Mouse (Mus musculus) testis, postnatal 10 days (tissue): Measurements from ENCODE around the gene Pfkfb3.

ENCODE experiments used
- DNase-seq: peaks from one replicate; pipeline ENCODE4 v3.0.0; 2021; ENCODE audit warnings: low spot score

Pfkfb3 gene

DNA sequence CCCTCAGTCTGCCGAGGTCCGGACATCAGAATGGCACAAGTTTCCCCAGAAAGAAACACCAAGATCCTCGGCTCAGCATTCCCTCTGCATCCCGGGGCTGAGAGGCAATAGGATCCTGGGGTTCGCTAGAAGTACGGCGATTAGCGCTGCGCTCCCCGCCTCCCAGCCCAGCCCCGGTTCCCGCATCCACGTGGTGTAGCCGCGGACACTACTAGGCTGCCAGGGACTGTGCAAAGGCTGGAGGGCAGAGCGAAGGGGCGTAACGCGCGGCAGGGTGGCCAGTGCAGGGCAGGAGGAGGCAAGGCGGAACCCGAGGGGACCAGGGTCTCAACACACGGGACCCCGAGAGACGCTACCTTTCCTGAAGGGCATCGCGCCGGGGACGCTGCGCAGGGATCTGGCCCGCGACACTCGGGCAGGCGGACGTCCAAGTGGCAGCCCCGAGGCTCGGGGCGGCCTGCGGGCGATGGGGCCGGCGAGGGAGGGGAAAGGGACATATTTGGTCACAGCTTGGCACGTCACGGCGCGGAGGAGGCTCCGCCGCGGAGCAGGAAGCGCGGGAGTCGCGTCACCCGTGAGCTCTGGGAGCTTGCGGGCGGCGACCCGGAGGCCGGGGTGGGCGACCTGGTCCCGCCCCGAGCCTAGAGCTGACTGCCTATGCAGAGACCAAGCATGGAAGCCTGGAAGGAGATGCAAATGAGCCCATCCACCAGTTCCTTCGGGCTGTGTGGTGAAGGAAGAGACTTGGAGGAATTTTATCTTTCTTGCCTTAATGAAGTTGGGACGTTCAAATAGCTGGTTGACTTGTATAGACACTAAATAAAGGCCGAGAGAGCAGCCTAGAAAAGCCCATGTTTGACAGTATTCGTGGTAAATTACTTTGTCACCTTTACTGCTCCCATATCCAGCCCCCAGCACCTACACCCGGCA, at the start of gene Pfkfb3:
Pfkfb3 (minus strand) TSS at position 607 of the 930 bp plus-strand sequence.
- peak; percentile 84 for DNase-seq

DNA sequence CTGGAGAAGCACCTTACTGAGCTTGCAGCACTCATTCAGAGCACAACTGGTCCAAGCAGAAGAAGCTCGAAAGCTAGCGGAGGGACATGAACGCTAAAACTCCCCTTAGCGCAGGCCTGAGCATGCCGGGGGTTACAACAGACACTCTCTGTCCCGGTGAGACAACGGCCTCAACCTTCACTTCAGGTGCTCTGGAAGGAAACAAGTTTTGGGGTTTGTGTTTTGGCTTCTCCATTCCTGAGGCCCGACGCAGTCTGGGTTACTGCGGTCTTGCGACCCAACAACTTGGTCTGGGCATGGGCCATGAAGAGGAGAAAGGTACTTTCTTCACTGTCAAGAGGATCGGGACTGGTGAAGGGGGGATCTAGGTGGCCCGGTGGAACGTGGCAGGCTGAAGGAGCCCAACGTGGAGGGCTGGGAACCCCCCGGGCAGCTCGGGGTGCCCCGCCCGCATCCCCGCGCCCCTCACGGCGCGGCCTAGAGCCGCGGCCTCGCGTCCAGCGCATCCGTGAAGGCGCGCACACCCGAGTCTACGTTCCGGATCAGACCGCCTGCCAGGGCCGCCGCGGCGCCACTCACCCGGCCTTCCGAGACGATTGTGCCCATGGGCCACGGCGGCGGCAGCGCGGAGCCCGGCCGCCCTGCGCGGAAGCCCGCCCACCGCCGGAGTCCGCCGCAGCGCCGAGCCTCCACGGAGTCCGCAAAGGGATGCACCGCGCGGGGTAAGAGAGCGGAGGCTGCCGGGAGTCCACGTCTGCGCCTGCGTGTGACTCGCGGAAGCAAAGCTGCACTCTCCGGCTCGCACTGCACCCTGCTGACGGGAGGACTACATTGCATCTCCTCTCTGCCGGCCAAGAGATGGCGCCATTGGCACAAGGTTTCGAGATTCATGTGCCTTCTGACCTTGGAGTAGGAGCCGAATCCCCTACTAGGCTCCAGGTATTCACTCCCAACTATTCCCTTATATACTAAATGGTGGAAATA, 48.9 kb upstream of the Pfkfb3 start:
- peak; percentile 97 for DNase-seq

DNA sequence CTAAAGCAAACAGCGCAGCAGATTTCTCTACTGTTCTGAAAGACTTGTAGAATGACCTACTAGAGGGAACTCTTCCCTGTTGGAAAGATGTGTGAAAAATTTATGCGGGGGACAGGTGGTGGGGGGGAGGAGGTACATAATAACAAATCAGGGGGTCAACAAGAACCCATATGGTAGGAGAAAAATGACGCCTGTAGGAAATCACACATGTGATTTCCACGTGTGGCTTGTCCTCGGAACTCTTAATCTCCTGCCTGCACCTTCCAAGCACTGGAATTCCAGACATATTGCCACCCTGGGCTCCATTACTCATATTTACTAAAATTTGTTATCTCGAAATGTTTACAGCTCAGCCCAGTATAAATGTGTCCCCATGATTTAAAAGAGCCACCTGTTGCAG, 47.9 kb upstream of the Pfkfb3 start:
- no peak for DNase-seq

DNA sequence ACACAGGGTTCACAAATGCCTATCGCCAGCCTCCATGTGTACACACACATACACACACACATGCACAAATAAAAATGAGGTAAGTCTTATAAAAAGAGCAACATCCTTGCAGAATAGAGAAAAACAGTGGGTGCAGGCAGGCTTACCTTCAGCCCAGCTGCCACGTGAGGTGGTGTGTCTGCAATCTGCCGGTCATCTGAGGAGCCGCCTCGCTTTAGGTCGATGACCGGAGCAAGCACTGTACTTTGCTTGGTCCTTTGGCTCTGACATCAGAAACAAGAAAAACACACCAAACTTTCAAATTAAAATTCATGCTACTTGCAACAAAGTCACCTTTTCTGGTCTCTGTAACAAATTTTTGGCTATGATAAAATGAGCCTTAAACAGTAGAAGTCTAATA, 44.0 kb upstream of the Pfkfb3 start:
- no peak for DNase-seq

DNA sequence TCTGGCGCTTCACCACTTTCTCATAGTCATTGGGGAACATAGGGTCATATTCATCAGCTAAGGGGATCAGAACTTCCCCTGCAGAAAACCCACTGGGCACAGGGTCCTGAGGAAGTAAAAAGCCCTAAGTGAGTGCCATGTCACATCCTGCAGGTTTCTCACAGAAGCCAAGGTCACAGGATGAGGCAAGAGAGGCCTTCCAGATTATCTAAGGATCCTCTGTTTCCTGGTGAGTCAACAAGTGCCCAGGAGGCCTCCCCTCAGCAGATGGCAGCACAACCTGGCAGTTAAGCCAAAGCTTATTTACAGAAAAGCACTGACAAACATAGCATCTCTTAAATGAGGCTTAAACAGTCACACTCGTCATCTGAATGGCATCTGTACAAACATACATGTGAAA, 42.8 kb upstream of the Pfkfb3 start:
- no peak for DNase-seq

DNA sequence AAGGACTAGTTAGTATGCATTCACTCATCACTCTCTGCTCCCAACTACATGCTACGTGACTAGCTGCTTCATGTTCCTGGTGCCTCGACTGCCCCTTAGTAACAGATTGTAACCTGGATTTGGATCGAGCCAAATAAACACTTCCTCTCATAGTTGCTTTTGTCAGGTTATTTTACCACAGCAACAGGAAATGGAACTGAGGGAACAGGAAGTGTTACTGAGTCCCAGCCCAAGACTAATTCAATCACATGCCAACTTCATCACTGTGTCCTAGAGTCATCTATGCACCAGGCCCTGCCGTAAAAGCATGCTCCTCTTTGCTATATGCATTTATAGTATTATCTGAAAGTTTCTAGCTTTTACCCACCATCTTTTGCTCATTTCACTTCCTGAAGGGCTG, 34.1 kb upstream of the Pfkfb3 start:
- no peak for DNase-seq

DNA sequence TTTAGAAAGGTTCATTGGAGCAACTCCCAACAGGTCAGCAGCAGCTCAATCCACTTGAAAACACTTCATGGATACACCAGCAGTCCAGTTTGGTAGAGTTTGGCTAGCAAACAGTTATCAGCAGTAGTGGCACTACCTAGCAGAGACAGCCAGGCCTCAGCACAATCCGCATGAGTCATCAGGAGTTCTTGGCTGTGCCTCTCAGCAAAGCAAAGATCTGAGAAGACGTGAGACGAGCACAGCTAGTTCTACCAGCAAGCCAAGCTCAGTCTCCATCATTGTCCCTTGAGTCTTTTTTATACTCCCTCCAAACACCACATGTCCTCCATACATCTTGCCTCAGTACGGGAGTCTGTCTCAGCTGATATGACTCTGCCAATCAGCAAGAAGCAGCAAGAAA, 25.5 kb upstream of the Pfkfb3 start:
- DNase-seq: no peak

DNA sequence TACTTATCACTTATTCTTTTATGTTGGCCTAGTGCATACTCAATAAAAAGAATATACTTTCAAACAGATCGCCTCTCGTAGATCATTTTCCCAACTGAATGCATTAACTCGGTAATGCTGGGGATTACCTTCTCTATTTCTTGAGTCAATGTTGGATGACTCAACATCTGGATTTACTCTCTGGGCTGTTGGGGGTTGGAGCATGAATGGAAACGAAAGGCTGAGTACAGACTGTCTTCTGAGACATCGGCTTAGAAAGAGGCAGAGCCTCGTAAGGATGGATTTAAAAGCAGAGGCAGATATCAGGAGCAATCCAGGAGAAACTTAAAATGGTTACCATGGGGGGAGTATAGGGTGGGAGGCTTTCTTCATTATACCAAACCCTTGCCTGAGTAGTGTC, 24.3 kb upstream of the Pfkfb3 start:
- DNase-seq: no peak

DNA sequence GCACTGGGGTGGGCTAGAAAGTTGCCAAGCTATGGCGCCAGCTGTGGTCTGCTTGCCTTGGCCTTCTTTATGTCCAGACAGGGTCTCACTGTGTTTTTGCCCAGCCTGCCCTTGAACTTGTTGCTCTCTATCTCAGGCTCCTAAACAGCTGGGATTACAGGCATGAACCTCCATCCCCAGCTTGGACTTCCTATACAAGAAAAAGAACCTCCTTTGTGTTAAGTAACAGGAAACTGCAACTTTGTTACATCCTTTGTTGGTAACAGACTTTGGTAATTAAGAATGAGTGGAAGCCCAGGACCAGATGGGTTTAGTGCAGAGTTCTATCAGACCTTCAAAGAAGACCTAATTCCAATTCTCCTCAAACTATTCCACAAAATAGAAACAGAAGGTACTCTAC, 19.8 kb upstream of the Pfkfb3 start:
- DNase-seq: no peak

DNA sequence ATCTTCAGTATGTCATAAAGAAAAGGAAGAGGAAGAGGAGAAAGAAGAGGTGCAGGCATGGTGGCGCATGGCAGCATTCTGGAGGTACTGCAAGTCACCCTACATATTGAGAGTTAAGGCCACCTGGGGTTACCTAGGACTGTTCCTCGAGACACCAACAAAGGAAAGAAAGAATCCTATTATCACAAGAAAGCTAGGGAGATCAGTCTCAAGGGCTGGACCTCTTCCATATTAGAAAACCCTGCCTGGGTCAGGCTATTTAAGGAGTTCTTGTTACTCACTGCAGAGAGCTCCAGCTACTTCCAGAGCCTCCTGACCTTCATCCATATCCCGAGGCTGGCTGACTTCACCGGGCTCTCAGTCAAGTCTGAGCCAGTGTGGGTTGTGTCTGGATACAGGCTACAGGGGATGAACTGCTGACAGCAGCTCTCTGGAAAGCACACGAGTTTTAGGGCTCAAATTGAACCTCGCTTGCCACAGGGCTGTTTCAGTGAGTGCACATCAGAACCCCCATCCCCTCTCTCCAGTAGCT, 17.2 kb upstream of the Pfkfb3 start:
- DNase-seq: no peak

DNA sequence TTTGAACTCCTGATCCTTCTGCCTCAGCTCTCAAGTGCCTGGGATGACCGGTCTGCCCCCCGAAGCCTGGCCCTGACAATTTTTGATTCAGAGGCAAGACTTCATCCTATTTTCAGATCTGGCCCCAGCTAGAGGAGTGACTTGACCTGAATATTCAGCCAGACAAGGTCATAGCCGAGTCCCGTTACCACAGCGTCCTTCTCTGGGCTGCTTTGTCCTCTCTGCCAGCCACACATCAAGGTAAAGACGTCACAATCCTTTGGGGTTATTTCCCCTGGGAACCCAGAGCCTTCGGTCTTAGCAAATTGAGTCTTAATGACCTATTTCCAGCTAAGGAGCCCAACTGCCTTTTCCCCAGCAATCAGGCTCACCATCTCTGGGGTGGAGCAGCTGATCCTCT, 14.6 kb upstream of the Pfkfb3 start:
- no peak for DNase-seq

DNA sequence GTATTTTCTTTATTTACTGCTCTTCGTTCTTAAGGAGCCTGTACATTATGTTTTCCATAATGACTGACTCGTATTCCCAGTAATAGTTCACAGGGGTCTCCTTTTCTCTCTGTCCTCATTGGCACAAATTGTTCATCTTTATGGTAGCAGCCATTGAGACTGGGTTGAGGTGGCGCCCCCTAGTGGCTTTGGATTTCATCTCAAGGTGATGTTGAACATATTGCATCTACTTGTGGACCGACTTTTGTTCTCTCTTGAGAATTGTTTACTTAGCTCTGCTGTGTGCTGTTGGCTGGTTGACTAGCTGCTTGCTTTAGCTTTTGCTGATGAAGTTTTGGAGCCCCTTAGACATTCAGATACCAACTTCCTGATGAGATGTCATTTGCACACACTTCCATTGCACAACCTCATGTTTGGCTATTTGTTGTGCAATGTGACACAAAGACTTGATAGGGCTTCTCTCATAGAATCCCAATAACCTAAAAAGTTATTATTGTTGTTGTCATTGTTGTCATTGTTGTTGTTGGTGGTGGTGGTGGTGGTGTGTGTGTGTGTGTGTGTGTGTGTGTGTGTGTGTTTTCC, 14.0 kb upstream of the Pfkfb3 start:
- DNase-seq: peak; percentile 80

DNA sequence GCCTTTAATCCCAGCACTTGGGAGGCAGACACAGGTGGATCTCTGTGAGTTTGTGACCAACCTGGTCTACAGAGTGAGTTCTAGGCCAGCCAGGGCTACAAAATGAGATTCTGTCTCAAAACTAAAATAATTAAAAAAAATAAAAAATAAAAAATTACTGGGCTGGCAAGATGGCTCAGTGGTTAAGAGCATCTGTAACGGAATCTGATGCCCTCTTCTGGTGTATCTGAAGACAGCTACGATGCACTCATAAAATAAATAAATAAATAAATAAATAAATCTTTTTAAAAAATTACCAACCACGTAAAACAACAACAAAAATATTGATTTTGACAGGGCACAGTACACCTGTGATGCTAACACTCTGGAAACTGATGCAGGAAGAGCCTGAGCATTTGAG, 13.0 kb upstream of the Pfkfb3 start:
- no peak for DNase-seq

DNA sequence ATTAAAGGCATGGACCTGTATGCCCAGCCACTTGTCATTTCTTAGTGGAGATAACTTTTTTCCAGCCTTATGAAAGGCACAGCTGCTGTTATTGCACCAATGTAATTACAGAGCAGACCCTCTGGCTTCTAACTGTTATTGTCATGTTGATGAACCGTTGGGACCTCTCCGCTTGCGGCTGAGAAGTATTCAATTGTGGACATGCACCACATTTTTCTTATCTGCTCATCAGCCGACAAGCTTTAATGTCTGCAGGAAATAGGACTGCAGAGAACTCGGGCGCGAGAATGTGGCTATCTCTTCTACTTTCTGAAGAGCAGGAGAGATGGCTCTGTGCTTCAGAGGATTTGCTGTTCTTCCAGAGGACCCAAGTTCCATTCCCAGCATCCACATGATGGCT, 12.4 kb upstream of the Pfkfb3 start:
- no peak for DNase-seq

DNA sequence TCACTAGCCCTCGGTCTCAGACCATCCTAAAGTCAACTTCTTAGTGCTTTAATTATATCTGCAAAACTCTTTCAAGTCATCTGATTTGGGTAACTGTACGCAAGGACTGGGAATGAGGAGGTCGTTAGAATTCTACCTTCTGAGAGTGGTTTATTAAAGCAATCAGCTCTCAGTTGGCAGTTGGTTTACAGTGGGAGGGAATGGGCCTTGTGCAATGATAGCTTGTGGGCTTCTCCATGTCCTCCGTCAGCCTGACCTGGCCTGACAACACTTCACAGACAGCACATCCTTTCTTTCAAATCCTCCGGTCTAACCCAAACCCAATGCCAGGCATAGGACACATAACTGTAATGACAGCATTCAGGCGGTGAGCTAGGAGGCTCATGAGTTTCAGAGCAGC, 10.9 kb upstream of the Pfkfb3 start:
- no peak for DNase-seq

DNA sequence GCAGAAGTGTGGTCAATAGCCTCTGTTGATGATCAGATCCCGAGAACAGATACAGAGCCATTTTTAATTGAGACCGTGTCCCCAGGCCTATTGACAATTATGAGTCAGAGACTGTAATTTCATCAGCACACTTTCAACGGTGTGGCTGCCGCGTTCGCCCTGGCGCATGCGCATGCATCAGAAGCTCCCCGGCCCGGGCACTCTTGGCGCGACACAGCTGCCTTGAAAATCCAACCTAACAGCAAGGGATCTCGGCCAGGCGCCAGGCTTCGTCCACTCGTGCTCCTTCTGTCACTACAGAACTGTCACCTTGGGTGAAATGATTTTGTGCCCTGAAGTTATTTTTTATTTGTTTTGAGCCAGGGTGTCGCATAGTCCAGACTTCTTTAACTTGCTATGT, 9.4 kb upstream of the Pfkfb3 start:
- peak; percentile 71 for DNase-seq

DNA sequence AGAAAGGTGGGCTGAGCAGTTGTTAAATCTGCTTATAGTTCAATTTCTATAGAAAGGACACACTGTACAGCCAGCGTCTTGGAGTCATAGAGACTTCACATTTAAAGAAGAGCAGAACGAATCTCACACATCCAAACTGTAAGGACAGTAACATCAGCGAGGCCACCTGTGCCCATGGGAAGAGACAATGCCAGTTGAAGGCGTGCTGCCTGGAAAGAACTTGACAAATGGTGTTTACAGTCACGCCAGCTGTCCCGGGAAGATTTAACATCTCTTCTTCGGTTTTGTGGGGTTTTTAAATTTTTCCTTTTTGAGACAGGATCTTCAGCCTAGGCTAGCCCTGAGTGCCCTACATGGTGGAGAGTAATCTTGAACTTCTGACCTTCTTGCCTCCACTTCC, 4.8 kb upstream of the Pfkfb3 start:
- no peak for DNase-seq

DNA sequence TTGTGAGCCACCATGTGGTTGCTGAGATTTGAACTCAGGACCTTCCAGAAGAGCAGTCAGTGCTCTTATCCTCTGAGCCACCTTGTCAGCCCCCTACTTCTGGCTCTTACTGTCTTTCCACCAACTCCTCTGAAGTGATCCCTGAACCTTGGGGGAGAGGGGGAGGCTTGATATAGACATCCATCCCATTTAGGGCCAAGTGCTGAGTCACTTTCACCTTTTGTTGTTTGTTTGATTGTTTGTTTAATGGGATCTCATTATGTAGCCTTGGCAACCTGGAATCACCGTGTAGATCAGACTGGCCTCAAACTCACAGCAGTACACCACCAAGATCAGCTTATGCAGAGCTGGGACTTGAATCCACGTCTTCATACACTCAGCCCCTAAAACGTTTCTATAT, 3.4 kb upstream of the Pfkfb3 start:
- DNase-seq: no peak

DNA sequence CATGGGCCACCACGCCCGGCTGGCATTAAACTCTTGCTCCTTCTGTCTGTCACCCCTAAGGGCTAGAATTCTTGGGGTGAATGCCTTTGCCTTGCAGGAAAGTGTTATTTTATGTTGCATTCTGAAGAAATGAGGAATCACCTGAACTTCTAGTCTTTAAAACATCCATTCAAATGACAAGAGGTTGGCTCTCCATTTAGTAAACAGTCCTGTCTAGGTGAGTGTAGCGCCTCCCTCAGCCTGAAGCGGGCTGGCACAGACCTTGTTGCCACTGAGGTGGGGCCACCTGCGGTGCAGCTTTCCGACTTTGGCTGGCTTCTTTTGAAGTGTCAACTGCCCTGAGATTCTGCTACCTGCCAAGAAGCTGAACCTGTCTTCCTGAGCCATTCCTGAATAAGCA, 1.4 kb upstream of the Pfkfb3 start:
- no peak for DNase-seq

DNA sequence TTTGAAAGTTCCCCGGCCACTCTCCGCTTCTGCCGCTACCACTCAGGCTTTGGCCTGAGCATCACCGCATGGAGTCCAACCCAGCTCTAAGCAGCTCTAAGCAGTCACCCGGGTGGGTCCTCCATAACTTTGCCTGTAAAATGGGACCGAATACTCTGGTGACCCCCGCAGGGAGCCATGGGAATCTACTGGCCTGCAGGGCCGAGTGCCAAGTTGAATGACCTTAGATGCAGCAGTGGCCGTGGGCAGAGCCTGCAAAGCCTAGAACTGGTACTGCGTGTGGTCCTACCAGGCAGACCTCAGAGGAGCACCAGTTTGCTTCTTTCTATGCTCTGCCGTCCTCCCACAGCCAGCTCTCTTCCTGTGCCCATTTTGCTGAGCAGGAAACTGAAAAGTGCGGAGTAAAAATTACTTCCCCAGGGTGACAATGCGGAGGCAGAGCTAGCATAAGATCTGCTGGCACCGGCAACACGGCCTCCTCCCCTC, 868 bp downstream of the Pfkfb3 start:
- DNase-seq: peak; percentile 71

DNA sequence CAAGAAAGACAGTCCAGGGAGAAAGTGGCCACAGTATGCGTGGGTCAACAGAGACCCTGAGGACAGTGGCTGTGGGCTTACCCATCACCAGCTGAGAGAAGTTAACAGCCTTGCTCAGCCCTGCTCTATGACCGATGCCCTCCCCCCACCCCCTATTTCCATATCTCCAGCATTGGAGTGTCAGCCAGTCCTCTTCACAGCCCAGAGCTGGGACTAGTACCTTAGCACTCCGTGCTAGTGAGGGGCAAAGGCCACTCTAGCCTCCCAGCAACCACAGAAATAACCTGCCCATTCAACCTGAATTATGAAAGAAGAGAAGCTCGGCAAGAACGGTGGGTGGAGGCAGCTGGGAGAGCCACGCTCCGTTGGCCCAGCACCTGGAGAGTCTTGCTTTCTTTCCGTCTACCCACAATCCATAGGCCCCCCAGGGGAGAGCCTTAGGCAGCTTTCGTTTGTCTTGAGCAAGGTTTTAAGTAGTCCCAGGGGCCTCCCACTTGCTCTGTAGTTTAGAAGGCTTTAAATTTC, 1.5 kb downstream of the Pfkfb3 start:
- DNase-seq: no peak

DNA sequence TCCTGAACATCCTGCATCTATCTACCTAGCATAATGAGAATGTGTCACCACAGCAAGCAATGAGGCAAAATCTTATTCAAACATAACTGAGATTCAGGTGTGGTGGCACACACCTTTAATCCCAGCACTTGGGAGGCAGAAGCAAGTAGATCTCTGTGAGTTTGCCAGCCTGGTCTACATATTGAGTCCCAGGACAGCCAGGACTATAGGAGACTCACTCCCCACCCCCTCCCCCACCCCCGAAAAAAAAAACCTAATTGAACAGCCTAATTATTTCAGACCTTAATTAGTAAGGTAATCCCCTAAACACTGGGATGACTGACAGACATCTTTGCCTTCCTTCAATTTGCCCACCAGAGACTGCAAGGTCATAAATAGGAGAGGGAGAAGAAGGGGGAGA, 2.2 kb downstream of the Pfkfb3 start:
- DNase-seq: no peak
